Mouse (Mus musculus) adrenal gland (tissue): ENCODE data around the gene Snupn.
"Not testable (repeated sequence)": the region's sequence is repeated elsewhere in the genome, so short reads cannot be mapped to it uniquely, and the experiment has no call there.

Experiments used
- intact Hi-C: fragments of 180-260 bp; cut with DNase I; formaldehyde crosslinking; loops from one replicate; pipeline ENCODE4 v1.15.1; 2025
- long read RNA-seq, 2 experiments: library from polyadenylated mRNA; unstranded; transcript quantifications; one replicate each; pipeline ENCODE4 v2.0.0; 2020; ENCODE audit warnings: borderline replicate concordance in 1 of 2; ENCODE audit not compliant: insufficient replicate concordance in 1 of 2

Snupn gene
- long read RNA-seq, experiment 1, transcript Snupn-201 (9 exons, 1,391 nt) = major isoform, 6 of 9 reads
- long read RNA-seq, experiment 1, partial matches to known transcripts = 0 of 9 reads
- long read RNA-seq, experiment 1, other reads (novel, unspliced or antisense) = 3 of 9 reads
- long read RNA-seq, experiment 2, transcript Snupn-201 (9 exons, 1,391 nt) = major isoform, 22 of 24 reads
- long read RNA-seq, experiment 2, partial matches to known transcripts = 1 of 24 reads
- long read RNA-seq, experiment 2, other reads (novel, unspliced or antisense) = 1 of 24 reads

DNA sequence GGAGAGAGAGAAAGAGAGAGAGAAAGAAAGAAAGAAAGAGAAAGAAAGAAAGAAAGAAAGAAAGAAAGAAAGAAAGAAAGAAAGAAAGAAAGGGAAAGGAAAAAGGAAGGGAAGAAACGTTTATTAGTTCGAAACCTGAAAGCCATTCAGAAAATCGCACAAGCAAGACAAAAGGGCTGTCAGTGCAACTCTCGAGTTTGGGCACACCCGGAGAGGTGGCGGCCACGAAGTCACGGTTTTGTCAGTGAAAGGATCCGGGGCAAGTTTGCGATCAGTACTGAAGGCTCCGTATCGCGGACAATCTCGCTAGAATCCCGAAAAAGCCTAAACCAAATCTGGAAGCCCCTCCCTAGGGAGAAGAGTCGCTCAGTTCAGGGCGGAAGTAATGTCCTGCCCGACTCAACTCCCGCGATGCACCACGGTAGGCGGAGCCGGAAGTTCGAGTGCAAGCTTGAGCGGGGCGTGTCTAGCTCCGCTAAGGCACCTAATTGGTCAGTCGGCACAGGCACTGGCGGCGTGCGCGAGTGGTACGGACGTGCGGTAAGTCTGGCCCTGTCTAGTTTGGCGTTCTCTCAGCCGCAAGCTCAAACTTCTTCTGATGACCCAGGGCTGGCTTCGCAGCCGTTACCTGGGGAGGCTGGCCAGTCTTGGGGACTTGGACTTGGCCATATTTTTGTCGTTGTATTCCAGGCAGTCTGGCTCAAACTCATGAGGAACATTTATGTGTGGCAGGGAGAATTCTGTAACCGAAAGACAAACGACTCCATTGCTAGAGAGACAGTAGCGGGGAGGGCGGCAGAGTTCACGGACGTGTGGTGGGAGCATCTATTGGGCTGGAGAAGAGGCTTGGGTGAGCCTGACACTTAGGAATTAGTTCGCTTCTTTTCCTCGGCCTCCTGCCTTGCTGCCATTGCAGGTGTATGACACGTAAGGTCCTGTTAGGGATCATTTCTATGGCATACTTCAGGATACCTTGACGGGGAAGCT, at the start of gene Snupn:
TSS of gene Snupn (plus strand) at position 465 of the 987 bp plus-strand sequence.
- intact Hi-C loops = loop anchor here (5.0 kb wide), 3 partner anchors 37 to 182 kb away; partner anchors contain the start of gene Man2c1

DNA sequence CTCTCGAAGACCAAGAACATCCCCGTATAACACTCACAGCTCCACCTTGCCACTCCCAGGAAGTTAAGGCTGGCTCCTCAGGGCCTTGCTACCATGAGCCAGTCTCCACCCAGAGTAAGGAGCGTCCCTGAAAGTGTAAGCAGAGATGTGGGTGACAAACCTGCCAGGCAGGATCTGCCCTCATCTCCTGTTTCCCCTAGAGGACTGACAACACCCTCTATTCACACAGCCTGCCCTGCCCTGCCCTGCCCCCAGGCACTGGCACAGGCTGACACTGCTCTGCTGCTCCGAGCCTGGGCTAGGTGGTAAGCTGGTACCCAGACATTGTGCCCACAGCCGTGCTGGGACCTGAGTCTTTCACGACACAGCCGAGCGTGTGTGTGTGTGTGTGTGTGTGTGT, 49.5 kb upstream of the Snupn start:
- intact Hi-C loops = no loop called here

DNA sequence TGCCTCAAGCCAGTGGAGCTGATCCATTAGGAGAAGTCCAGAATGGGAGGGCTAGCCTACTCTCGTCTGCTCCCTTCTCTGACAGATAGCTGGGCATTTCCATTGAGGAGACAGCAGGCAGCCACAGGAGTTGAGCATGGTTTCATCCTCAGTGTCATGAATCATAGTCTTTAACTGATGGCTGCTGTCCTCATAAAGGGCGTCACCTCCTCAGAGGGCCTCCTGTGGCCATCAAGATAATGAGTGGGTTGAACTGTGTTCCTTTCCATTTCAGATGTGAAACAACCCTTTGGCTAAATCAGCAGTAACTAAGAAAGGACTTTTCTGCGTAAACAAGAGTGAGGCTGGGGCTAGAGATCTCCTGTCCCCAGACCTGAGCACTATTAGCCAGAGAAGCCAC, 47.0 kb upstream of the Snupn start:
- intact Hi-C loops = no loop called here

DNA sequence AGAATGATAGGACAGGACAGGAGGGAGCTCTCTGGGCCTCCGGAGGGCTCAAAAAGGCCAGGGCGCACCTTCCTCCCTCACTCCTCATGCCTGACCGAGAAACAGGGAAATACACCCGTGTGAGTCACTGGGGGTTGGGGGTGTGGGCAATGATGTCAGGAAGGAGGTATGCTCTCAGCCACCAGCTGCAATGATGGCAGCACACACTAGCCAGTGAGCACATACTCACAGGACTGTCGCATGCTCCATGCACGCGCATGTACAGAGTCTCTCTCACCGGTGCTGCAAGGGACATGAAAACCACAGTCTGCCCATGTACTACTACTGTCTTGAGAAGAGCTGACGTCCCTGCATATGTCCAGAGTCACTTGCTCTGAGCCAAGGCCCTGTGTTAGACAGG, 43.1 kb upstream of the Snupn start:
- intact Hi-C loops = no loop called here

DNA sequence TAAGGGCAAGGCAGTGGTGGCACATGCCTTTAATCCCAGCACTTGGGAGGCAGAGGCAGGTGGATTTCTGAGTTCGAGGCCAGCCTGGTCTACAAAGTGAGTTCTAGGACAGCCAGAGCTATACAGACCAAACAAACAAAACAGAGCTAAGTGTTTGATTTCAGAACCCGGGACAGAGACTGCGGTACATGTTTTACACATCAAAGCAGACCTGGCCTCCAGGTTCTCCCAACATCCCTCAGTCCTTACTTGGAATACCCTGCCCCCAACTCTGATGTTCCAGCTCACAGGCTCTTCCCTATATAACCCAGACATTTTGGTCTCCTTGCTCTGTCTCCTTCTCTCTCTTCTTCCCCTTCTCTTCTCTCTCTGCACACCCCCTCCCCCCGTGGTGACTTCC, 40.7 kb upstream of the Snupn start:
- intact Hi-C loops = not testable (repeated sequence)

DNA sequence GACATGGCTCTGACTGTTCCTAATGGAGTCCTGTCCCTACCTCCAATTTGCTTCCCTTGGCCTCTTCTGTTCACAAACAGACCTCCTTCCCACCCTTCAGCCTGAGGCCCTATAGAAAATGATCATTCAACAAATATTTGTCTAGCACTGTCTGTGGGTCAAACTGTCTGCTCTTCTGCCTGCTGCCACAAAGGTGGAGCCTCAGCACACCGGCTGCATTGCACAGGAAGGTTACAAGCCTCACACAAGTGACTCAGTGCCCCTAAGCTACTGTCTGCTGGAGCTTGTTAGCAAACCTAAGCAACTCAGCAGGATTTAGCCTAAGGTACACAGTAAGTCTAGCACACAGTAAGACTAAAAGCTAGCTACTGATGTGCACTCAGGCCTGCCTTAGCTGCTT, 39.7 kb upstream of the Snupn start:
- intact Hi-C loops = no loop called here

DNA sequence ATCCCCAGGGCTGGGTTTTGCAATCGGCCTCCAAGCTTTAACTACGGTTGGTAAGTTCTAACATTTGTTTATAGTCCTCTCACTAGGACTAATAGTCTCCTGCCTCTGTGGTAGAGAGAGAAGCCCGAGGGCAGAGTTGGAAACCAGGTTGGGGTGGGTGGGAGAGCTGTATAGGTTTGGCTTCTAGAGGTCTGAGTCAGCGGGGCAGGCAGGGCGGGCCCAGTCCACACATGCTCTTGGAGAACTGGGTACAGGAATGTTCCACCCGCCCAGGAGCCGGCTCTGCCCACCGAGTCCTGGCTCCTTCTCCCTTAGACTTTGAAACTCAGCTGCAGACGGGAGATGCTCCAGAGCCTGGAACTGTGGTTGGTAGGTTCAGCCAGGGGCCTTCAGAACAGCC, 36.7 kb upstream of the Snupn start:
- intact Hi-C loops = no loop called here

DNA sequence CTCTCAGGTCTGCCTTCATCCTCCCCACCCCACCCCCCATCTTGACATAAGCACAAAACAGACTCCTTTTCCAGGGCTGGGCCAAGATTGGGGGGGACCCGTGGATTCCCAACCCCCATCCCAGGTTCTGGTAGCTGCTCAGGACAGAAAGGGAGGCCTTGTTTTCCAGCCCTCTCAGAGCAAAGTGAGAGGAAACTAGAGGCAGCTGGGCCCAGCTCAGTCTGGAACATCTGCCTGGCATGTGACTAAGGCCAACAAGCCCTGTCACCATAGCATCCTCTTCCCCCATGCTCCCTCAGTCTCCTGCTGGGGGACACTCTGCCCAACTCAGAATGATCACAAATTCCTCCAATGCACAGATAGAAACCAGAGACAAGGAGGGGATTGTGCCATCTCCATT, 35.6 kb upstream of the Snupn start:
- intact Hi-C loops = no loop called here

DNA sequence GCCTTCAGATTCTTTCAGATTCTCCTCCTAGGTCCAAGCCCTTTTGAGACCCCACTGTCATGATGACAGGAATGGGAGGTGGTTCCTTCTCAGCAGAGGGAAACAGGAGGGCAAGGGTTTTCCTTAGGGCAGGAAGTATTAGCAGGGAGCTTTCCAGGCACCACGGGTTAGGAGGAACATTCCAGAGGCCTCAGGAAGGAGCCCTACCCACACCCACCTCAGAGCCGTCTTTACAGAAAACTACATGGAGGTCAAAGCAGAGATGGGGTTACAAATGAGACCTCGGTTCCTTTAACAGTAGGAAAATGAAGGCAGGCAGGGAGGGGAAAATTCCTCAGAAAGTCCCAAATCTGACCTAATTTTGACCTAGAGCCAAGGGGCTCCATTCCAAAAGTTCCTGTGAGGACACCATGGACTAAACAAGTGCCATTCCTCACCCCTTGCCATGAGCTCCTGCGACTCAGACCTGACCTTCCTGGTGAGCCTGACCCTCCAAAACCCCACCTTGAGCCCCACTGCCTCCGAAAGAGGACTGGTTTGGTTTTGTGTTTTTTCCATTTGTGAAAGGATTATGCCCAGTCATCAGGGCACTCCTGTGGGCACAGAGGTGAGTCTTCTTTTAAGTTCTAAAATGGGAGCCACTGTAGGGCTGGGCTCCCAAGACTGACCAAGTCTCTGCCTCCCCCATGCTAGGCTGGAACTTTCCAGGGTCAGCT, 34.8 kb upstream of the Snupn start:
- intact Hi-C loops = no loop called here

DNA sequence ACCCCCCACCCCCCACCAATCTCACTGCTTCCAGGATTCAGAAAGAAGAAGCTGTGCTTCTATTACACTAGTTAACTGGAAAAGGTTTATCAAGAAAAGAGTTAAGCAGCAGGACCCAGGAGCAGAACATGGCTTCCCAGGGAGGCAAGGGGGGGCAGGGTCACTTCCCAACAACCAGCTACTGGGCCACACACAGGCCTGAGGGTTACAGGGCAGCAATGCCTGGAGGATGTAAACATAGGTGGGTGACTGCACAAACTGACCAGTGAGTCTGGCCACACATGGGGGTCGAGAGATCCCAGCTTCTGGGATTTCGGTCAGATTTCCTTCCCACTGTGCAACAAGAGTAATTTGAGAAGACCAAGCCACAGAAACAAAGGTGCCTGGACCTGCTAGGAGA, 33.5 kb upstream of the Snupn start:
- intact Hi-C loops = no loop called here

DNA sequence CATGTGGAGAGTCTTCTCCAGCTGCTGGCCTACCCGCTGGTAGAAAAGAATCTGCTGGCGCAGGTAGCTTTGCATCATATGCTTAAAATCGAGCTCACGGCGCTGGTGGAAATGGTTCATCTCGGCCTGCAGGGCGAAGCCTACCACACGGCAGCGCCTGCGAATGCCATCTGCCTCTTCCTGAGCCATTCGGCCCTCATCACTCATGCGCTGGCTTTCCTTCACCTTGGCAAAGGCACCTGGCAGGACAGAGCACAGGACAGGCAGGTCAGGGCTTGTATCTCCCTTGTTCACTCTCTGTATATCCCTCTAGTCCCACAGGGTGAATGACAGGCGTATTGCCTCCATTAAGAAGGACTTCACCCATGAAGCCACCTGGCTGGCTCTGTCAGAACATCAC, 32.2 kb upstream of the Snupn start:
- intact Hi-C loops = no loop called here

DNA sequence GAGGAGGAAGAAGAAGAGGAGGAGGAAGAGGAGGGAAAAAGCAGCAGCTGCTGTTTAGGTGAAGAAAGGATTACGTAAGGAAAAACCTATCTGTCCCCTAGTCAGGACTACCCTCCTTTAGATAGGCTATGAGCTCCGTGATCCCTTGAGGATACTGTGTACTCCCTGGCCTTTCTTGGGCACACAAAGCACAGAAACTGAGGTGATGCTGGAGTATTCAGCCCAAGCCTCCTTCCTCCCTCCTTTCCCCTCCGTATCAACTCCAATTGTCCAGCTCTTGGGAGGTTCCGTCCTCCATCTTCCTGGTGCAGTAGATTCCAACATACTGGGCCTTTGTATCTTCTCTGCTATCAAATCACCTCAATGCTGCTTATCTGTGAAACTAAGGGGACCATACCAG, 27.9 kb upstream of the Snupn start:
- intact Hi-C loops = no loop called here

DNA sequence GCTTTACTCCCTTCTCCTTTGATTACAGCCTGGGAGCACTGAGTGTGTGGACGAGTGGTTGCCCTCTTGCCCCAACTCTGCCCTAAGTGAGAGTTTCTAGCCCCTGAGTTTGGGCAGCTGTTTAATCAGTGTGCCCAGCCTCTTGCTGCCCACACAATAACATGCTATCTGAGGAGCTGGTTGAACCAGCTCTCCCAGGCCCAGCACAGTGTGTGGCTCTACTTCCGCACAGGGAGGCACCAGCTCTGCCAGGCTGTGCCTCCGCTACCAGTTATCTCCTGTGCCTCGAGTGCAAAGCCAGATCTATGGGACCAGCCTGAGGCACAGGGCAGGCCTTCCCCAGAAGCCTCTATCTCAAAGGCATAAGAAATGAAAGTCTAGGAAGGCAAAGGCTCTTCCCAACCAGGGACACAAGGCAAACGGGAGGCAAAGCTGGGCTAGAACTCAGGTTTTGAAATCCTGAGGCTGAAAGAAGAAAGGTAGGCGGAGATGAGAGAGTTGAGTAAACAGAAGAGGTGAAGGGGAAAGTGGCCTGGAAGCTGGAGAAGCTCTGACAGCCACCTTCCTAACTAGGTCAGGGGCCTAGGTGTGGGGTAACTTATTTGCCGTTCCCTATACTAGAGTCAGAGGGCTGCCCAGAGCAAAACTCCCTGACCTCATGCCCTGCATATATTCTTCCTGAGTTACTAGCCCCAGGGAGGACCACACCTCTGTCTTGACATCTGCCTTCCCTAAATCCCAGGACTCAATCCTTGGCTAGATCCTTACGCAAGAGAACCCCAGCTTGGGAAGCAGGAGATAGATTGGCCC, 26.6 kb upstream of the Snupn start:
- intact Hi-C loops = no loop called here

DNA sequence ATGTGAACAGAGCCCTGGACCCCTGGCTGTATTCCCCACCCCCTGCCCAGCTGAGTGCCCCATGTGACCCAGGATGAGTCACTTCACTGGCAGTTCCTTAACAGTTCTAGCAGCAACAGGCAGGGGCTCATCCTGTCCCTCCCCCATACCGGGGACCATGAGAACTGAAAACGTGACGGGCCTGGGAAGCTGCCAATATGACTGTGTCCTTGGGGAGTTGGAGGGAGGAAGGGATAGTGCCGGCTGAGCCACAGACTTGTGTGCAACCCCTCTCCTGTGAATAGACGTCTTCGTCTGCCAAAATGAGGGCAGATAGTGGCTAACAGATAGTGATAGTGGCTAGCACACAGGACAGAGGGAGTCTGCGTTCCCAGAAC, 26.0 kb upstream of the Snupn start:
- intact Hi-C loops = loop anchor here (5.0 kb wide), 1 partner anchor 208 kb away; the partner anchor contains the start of gene Man2c1

DNA sequence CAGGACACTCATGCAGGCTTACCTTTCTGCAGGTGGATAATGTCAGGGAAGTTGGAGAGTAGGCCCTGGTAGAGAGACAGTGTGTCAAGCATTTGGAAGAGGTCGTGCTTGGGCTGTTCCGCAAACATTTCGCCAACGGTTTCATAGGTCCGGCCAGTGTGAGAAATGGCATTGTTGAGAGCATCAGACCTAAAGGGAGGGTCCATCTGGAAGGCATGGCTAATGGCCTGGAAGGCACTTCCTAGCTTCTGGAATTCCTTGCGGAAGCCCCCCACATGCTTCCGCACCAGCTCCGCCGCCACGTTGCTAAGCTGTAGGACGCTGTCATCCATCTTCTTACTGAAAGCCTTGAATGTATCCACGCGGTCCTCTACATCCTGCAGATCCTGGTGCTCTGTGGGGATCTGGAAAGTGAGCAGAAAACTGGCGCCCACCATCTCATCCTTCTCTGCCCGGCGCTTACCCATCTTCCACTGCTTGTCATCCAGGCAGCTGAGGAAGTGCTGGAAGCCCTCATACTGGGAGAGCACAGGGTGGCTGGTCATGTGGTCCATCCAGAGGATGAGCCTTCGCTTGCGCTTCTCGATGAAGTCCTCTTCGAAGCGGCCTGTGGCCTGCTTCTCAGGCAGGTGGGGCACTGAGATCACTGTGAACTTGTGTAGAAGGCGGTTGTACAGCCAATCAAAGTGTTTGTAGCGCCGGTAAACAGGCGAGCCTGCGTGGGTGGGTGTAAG, 25.2 kb upstream of the Snupn start:
- intact Hi-C loops = loop anchor here (5.0 kb wide), 1 partner anchor 207 kb away; the partner anchor contains the start of gene Man2c1

DNA sequence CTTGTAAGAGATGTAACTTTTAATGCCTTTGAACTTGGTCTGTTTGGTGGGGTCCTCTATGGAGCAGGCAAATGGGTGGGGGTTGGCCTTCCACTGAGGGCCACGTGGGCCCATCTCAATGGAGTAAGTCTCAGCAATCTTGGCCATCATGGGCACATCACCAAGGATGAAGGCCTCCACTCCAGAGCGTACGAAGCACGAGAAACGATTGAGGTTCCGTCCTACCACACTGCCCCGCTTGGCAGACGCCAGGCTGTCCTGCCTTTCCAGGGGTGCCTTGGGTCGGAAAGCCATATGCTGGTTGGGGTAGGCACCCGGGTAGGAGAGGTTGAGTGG, 24.7 kb upstream of the Snupn start:
- intact Hi-C loops = loop anchor here (5.0 kb wide), 1 partner anchor 206 kb away; the partner anchor contains the start of gene Man2c1

DNA sequence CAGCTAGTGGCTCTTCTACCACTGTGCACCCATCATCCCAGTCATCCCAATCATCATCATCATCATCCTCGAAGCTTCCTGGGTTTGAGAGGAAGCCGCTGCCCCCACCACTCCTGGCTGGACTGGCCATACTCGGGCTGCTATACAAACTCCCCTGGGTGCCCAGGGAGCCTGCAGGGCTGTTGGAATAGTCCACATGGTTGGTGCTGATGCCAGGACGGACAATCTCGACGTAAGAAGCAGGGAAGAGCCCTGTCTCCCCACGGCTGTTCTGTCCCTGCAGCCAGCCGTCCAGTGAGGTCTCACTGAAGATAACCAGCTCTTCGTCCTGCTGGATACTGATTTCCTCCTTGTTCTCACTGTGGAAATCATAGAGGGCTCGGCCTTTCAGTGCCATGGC, 24.3 kb upstream of the Snupn start:
- intact Hi-C loops = loop anchor here (5.0 kb wide), 1 partner anchor 206 kb away; the partner anchor contains the start of gene Man2c1

DNA sequence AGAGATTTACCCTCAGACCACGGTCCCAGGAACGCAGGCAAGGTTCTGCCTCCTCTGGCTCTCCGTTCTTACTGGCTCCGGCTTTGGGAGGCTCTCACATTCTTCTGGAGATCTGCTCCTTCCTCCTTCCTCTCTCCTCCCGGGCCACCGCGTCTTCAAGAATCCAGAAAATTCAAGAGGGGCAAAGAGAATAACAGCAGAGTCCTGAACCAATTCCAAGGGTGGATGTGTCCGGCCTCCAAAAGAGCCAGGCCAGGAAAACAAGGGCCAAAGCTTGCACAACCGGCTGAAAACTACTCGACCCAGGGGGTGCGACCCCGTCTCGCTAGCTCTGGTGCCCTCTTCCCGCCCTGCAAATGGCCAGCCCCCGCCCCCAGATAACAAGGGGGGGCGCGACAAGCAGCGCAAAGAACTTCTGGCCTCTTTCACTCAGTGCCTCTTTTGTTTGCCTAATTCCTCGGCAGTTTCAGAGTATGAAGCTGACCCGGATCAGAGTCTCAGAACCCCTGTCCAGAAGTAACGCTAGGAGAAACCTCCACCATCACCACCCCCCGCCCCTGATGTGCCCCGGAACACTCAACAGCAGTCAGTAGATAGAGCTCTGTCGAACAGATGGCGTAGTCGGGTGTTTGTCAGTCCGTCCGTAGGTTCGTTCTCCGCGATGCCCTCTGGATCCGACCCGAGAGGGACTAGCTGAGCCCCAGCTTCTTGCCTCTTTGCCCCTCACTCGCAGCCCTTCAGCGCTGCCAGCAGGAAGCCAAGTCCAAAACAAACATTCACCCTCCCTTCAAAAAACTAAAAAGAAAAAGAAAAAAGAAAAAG, 23.3 kb upstream of the Snupn start:
- intact Hi-C loops = loop anchor here (1.0 to 5.0 kb wide), 2 partner anchors 10 to 205 kb away; partner anchors contain the start of genes Imp3 and Man2c1
